Mouse (Mus musculus) C2C12 (cell line): ENCODE results near the gene Slc4a8.

Experiments used
- MAX ChIP-seq: IDR thresholded peaks from one replicate; pipeline ENCODE4 v1.6.1; 2011; ENCODE audit warnings: mild to moderate bottlenecking, control low read depth
- MYOG ChIP-seq: IDR thresholded peaks from one replicate; pipeline ENCODE4 v1.6.1; 2011; ENCODE audit not compliant: control insufficient read depth, insufficient read length; ENCODE audit errors: extremely low read depth

- no peak for TF ChIP-seq MAX
- no peak for TF ChIP-seq MYOG
These were observed 5.3 kb downstream of the Slc4a8 start for GRCm38 (mm10) chr15:100766826-100767225.
